Mouse (Mus musculus): Measurements from ENCODE around the gene Trak1.
A peak's percentile ranks its signal among the peaks of the same experiment; 100 is the strongest.

The Trak1 gene

GRCm38 (mm10) chr9:121297171-121298064 lies at the start of gene Trak1:
Gene Trak1, plus strand, starts transcription at chr9:121297502.
- peak; percentile 63 to 83 for DNase-seq (ENCODE audit: low spot score in 2 of 2)

DNA sequence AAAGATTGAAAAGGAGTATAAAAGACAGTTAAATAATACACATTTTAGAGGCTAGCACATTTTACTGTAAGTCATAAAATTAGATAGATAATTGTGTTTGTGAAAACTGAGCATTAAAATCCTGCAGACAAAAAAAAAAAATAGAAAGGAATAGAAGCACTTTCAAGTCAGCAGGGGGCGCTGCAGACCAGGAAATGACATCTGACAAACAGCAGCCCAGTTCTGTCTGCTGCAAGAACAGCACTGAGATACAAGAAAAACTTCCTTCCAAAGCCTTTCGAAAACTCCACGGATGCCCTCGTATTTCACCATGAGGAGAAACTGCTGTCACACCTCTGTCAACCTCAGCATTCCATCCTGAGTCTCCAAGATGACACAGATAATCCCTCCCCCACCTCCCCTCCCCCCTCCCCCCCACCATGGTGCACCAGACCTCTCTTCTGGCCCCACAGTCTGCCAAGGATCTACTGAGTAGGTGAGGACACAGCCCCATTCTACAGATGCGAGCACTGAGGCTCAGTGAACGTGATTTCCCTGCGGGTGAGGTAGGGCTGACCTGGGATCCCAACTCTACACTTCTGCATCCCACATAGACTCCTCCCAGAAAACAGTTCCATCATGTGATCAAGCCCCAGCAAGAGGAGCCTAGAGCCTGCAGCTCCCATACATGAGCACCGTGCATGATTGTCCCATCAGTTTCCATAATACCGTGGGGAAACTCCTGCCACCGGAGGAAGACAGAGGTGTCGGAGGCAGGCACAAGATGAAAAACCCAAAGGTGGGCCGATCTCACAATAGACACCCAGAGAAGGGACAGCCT lies 49.1 kb upstream of the Trak1 start:
- peak; percentile 11 to 78 for DNase-seq (ENCODE audit: low spot score in 2 of 2)

- DNase-seq (ENCODE audit: low spot score in 2 of 2): peak; percentile 16 to 23
Observed at GRCm38 (mm10) chr9:121249805-121250204, 47.5 kb upstream of the Trak1 start.

GRCm38 (mm10) chr9:121250854-121251253 lies 46.4 kb upstream of the Trak1 start:
- DNase-seq (ENCODE audit: low spot score in 2 of 2): peak; percentile 0

DNA sequence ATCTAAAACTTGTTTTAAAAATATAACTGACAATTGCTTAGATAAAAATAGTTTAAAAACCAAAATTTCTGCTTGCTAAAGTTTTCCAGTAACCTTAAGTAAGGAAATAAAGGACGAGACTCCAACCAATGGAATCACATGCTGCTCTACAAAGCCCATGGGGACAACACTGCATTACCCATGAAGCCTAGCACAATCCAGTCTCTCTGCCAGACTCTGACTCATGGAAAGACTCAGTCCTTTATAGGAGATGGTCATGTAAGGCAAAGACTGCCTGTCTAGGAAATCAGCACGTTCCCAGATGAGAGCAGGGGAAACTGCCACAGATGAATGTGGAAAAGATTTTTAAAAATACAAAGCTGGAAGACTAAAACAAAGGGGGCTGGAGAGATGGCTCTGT lies 43.3 kb upstream of the Trak1 start:
- peak; percentile 77 to 79 for DNase-seq (ENCODE audit: low spot score in 2 of 2)

- DNase-seq (ENCODE audit: low spot score in 2 of 2): peak; percentile 0 to 3
Observed at GRCm38 (mm10) chr9:121254761-121255160, 42.5 kb upstream of the Trak1 start.

GRCm38 (mm10) chr9:121257106-121257505 lies 40.2 kb upstream of the Trak1 start:
- peak in 1 of 2 experiments; percentile 0 for DNase-seq (ENCODE audit: low spot score in 2 of 2)

GRCm38 (mm10) chr9:121265307-121265706 lies 32.0 kb upstream of the Trak1 start:
- DNase-seq (ENCODE audit: low spot score in 2 of 2): peak in 1 of 2 experiments; percentile 13

GRCm38 (mm10) chr9:121271149-121271548 lies 26.2 kb upstream of the Trak1 start:
- DNase-seq (ENCODE audit: low spot score in 2 of 2): no peak

GRCm38 (mm10) chr9:121271561-121271960 lies 25.7 kb upstream of the Trak1 start:
- no peak for DNase-seq (ENCODE audit: low spot score in 2 of 2)

DNA sequence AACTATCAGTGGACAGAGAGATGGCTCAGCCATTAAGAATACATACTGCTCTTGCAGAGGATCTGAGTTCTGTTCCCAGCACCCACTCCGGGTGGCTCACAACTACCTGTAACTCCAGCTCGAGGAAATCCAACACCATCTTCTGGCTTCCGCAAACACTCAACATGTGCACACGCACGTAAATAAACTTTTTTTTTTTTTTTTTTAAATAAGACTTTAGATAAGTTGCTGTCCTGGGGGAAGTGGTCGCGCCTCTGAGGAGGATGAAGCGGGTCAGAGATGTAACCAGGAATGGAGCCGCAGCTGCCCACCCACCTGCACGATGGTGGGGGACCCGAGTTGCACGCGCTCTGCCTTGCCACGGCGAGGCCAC lies 20.6 kb upstream of the Trak1 start:
- no peak for DNase-seq (ENCODE audit: low spot score in 2 of 2)

DNA sequence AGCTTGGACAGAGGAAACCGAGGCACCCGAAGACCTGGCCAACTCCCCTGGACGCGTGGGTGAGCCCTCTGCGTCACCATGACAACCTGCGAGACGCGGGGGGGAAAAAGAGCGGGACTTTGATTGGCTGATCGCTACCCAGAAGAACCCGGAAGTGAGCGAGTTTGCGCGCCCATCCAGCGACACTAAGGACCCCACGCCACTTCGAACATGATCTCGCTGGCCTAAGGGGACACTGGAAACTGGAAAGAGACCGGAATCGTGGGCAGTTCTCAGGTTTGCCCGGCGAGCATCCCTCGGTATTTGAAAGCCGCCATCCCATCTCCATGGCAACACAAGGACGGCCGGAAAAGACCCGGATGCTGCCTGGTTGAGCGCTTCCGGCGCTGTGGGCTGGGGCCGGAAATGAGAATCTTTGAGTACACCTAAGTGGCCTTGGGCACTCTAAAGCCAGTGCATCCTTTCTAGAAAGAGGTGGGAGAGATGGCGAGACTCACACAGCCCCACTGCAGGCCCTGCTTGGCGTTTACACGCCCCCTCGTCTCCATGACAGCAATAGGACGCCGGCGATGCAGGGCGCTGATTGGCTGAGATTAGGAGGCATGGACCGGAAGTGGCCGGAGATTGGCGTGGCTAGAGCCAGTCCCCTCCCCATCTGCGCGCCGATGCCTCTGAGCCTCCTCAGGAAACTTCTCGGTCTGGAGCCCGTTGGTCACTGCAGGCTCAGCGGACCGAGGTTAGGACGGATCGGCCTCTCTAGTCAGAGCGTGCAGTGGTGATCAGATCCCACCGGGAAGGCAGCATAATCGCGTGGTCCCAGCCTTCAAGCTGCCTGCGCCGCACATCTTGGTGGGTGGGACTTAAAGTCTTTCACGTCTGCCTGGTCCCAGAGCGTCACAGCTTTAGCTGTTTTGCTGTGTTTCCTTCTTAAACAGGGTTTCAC lies 19.9 kb upstream of the Trak1 start, which contains the start of gene Ulk4:
TSS of gene Ulk4 (minus strand) at position 80 of the 943 bp plus-strand sequence.
- DNase-seq (ENCODE audit: low spot score in 2 of 2): peak; percentile 95

DNA sequence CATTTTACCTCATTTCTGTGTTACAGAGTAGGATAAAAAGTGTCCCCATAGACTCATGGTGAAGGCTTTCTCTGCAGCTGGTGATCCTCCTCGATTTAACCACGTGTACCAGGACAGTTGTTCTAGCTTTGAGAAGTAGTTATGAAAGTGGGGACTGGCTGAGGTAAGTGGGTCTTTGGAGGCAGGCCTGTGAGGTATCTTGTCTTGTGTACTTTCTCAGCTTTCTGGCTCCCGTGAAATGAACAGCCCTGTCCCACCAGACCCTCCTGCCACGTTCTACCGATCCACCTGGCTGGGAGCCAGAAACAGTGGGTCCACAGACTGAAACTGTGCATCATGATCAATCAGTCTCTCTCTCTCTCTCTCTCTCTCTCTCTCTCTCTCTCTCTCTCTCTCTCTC lies 18.1 kb upstream of the Trak1 start:
- DNase-seq (ENCODE audit: low spot score in 2 of 2): no peak

GRCm38 (mm10) chr9:121281891-121282290 lies 15.4 kb upstream of the Trak1 start:
- no peak for DNase-seq (ENCODE audit: low spot score in 2 of 2)

GRCm38 (mm10) chr9:121283620-121284185 lies 13.6 kb upstream of the Trak1 start:
- no peak for DNase-seq (ENCODE audit: low spot score in 2 of 2)

GRCm38 (mm10) chr9:121284422-121284821 lies 12.9 kb upstream of the Trak1 start:
- no peak for DNase-seq (ENCODE audit: low spot score in 2 of 2)

DNA sequence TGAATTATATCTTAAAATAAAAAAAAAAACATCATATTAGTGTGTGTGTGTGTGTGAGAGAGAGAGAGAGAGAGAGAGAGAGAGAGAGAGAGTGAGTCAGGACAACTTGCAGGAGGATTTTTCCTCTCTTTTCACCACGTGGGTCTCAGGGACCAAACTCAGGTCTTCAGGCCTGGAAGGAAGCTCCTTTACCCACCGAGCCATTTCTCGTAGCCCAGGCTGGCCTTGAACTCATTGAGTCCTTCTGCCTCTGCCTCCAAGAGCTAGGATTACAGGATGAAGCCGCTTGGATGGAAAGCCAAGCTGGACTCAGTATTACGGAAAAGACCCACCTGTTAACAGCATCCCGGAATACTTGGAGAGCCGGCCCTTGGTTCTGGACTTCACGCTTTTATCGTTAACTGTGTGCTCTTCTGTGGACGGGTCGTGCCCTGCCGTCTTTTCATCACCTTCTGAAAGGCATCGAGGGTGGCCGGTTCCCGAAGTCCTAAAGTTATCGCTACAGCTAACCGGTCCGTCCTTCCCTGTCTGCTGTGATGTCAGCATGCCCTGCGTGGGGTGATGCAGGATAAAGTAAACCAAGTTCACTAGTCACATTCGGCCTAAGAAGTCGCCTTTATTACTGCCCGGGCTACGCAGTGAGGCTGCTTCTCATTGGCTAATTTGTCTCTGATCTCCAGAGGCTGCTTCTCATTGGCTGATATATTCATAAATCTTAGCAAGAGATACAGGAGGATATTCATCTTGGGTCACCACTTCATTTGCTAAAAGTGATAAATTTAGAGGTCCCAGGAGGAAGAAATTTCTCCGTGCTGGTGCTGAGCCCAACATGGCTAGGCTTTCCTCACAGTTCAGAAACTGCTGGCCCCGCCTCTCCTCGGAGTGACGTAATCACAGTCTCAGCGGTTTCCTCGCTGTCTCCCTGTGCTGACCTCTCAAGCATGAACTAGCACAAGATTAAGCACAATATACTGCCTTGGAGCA lies 11.7 kb upstream of the Trak1 start:
- DNase-seq (ENCODE audit: low spot score in 2 of 2): peak; percentile 85 to 91

GRCm38 (mm10) chr9:121286325-121286901 lies 10.9 kb upstream of the Trak1 start:
- no peak for DNase-seq (ENCODE audit: low spot score in 2 of 2)

GRCm38 (mm10) chr9:121291275-121291674 lies 6.0 kb upstream of the Trak1 start:
- DNase-seq (ENCODE audit: low spot score in 2 of 2): no peak
